Mouse (Mus musculus) lung, adult 2 months (tissue): ENCODE measurements at regions not wholly inside any gene's neighbourhood (a gene's known extent, or its start where the extent isn't known, plus 50 kb on each side); places are given as distances from the start of the nearest gene placed in this dataset.

Experiments used
- DNase-seq: peaks from one replicate; pipeline ENCODE4 v3.0.0; 2022
- H3K4me1 ChIP-seq: fragments of 200-500 bp; 2 replicates; pipeline ENCODE4 v1.6.1; 2011; ENCODE audit warnings: low read length; ENCODE audit not compliant: control insufficient read depth, insufficient read depth
- H3K4me3 ChIP-seq: fragments of 200-500 bp; replicated peaks from 2 replicates; pipeline ENCODE3; 2011; ENCODE audit warnings: low read depth, mild to moderate bottlenecking, control low read depth, low read length; ENCODE audit errors: extremely low read depth
- CTCF ChIP-seq: fragments of 200-500 bp; IDR thresholded peaks from 2 replicates; pipeline ENCODE4 v1.5.1; 2011; ENCODE audit warnings: mild to moderate bottlenecking, low read length, control low read depth; ENCODE audit not compliant: insufficient read depth
- POLR2A ChIP-seq: fragments of 200-500 bp; IDR thresholded peaks from 2 replicates; pipeline ENCODE4 v1.6.1; 2011; ENCODE audit warnings: low read depth, mild to moderate bottlenecking, control low read depth, low read length, borderline replicate concordance; ENCODE audit errors: extremely low read depth
- WGBS: fragments of 180-500 bp; shearing (Covaris S2); methylation state at CpG from one replicate; pipeline ENCODE4 v1.1.7; 2018; 5-methylcytosine and 5-hydroxymethylcytosine counted together

DNA sequence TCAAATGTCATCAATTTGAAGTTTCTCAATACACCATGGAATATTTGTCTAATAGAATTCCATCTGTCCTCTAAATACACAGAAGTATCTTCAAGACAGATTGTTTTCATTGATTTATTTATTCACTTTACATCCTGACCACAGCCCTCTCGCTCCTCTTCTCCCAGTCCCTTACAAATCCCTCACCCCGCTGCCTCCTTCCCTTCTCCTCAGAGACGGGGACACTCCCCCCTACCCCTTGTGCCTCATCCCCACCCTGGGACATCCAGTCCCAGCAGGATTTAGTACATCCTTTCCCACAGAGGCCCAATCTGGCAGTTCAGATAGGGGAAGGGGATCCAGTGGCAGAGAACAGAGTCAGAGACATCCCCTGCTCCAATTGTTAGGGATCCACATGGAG lies 129.6 kb upstream of the Sgk1 start:
- H3K4me3 ChIP-seq, result no peak overlapping the region
- no peaks in the 10 kb centered on the region for H3K4me1 ChIP-seq
- 60% methylated on average over 3 of the region's 3 CpGs for WGBS
- DNase-seq, result no peak
- no peak for TF ChIP-seq POLR2A
- no peak for TF ChIP-seq CTCF

DNA sequence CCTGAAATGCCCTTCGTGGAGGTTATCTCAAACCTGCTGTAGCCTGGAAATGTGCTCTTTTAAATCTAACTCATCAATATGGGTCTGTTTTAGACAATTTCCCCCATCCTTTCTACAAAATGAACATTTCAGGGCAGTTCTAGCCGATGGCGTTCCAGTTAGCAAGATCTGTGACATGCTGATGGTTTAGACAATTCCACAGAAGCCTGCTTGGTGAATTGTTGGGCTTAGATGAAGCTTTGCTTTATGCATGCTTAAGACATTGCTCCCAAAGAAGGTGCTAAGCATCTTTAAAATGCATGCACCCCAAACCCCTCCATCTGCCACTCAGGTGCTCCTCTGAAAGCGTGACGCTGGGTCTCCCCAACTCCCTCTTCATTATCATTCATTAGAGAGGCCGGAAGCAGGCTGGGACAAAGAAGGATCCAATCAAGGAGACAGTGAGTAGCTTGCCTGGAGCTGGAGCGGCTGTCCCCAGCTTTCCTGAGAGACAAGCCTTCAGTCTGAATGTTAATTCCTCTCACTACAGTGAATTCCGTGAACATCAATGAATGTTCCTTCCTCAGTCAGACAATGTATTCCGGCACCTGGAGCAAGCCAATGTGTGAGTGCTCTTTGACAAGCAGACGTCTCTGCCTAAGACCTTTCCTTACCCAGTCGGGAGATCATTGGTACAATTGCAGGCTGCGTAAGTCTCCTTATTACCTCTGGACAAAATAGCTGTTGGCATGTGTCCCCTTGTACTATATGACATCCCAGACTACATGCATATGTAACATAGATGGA lies 127.0 kb upstream of the Sgk1 start:
- Histone ChIP-seq H3K4me3 (no peak overlapping the region), H3K4me1 (no peaks in the 10 kb centered on the region)
- 82% methylated on average over 12 of the region's 12 CpGs for WGBS
- DNase-seq, result no peak
- no peak for TF ChIP-seq POLR2A
- no peak for TF ChIP-seq CTCF

DNA sequence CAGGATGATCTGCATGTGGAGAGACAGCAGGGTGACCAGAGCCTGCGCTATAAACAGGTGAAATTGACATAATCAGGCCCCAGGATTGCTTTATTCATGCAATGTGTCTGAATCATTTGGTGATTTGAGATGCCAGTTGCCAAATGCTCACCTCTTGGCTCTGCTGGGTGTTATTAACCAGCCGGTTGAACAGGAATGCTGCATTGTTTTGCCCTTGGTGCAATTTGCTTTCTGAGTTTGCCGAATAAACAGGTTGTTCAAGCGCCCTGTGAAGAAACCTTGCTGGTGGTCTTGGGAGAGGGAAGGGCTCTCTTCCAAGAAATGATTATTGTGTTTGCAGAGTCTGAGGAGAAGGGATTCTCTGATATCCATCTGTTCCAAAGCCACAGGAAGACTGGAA lies 126.3 kb upstream of the Sgk1 start:
- TF ChIP-seq CTCF (no peak), POLR2A (no peak)
- no peaks in the 10 kb centered on the region for H3K4me1 ChIP-seq
- DNase-seq, result no peak
- 77% methylated on average over 4 of the region's 4 CpGs for WGBS
- no peak overlapping the region for H3K4me3 ChIP-seq

DNA sequence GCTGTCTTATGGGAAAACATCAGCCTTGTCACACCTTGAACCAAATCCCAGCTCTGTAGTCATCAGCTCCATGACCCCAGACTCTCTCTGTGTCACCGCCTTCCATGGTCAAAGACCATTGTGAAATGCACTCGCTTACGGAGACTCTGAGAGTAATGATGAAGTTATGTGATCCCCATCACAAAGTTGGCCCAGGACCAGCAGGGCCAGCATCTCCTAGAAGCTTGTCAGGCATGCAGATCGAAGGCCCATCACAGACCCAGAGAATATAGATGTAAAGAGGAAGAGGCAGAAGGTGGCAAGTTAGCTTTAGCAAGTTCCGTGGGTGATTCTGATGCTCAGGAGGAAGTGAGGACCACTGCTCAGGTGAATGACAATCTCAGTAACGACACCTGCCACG lies 125.2 kb upstream of the Sgk1 start:
- TF ChIP-seq CTCF, result no peak
- no peak for TF ChIP-seq POLR2A
- DNase-seq, result no peak
- 89% methylated on average over 7 of the region's 7 CpGs for WGBS
- Histone ChIP-seq H3K4me3 (no peak overlapping the region), H3K4me1 (no peaks in the 10 kb centered on the region)

DNA sequence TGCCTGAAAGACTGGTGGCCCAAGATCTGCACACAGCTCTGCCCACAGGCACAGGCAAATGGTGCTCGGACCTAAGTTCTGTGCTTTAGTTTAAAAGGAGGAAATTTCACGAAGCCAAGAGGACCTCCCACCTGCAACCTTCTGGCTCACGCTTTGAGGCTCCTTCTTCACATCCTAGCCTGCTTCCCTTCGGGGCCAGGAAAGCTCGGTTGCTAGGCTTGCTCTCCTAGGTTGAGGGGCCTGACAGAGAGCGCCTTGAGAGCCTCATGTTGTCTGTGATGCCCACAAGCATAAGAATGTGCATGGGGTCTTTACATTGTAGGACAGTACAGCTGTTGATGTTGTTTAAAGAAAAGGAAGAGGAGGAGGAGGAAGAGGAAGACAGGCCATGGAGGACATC lies 123.9 kb upstream of the Sgk1 start:
- Histone ChIP-seq H3K4me3 (no peak overlapping the region), H3K4me1 (no peaks in the 10 kb centered on the region)
- no peak for DNase-seq
- WGBS, result 83% methylated on average over 6 of the region's 6 CpGs
- TF ChIP-seq CTCF (no peak), POLR2A (no peak)

DNA sequence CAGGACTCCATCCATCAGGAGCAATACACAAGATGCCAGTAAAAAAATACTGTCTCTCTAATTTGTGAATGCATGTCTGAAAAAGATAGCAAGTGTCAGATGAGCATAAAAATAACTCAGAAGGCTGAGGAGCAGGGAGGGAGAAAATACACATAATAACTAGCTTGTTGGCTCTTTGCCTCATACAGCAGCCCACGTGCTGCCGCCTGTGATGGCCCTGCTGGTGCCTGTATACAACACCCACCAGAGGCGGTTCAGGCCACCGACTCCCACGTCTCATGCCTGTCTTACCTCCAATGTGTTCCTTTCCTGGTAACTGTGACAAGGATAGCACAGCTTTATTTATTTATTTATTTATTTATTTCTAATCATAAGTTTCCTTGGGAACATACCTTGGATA lies 119.5 kb upstream of the Sgk1 start:
- no peak for DNase-seq
- Histone ChIP-seq H3K4me1 (no peaks in the 10 kb centered on the region), H3K4me3 (no peak overlapping the region)
- TF ChIP-seq POLR2A (no peak), CTCF (no peak)
- 87% methylated on average over 5 of the region's 5 CpGs for WGBS

DNA sequence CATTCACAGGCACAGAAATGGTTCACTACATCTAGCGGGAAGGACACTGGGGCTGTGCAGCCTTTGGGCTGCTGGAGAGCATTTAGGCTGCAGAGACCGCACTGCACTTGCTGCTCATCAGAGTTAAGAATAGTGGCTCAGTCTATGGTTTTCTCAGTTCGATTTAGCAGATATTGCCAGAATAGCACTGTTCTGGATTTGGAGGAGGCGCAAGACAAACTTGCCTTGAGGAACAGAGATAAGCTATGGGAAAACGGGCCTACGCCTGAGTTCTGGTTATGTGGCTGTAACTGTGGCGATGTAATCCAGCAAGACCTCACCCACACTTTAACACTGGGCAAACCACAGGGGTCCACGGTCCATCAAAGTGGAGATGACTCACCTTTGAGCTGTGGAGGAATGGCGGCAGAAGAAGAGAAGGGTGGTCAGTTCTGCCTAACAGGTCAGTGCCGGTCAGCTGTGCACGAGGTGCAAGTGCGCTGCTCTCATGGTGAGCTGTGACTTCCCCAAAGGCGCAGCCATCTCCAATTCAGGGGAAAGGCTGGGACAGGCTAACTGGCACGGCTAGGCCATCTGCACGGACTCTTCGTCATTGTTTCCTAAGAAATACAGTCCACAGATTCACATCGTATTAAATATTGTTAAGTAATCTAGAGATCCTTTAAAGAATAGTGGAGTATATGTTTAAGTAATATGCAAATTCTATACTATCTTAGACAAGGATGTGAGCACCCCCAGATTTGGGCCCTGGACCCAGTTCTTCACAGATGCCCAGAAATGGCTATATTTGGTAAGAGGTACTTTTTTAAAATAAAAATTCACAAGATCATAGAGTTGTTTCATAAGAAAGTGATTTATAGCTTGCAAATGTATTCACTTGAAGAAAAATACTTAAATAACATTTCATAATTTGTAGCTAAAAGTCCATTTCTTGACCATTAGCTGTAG lies 118.7 kb upstream of the Sgk1 start:
- H3K4me1 ChIP-seq, result no peaks in the 10 kb centered on the region
- 94% methylated on average over 17 of the region's 17 CpGs for WGBS
- no peak overlapping the region for H3K4me3 ChIP-seq
- TF ChIP-seq POLR2A, result no peak
- no peak for TF ChIP-seq CTCF
- DNase-seq, result no peak

DNA sequence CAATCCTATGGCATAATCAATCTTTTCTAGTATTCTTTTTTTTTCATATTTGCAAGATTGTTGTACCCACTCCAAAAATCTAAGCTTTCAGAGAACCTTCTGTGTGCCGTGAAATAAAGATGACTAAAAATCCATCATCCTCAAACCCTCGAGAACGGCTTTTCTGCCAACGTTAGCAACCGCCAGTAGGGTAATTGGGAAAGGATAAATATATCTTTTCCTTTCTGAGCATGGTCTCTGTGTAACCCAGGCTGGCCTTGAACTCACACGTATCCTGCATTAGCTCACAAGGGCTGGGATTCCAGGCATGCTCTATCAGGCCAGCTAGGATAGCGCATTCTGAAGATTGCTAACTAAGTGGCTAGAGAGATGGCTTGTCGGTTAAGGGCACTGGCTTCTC lies 117.9 kb upstream of the Sgk1 start:
- H3K4me1 ChIP-seq, result no peaks in the 10 kb centered on the region
- DNase-seq, result no peak
- TF ChIP-seq POLR2A, result no peak
- WGBS, result 88% methylated on average over 8 of the region's 8 CpGs
- H3K4me3 ChIP-seq, result no peak overlapping the region

DNA sequence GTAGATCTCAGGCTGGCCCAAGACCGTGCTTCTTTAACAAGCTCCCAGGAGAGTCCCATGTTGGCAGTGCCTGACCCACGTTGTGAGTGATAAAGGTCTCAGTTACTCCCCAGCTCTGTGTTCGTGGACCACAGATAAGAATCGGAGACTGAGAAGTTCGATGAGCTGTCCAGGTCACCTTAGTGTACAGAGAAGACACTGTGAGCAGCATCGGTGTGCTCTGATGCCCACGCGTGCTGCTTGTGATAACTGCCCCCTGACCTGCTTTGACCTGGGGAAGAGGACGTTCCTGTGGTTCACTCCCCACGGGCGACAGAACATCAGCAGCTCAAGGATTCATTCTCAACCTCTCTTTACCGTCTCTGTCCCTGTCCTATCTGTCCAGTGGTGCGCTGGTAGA lies 117.1 kb upstream of the Sgk1 start:
- WGBS, result 82% methylated on average over 13 of the region's 13 CpGs
- no peak for TF ChIP-seq CTCF
- TF ChIP-seq POLR2A, result no peak
- H3K4me3 ChIP-seq, result no peak overlapping the region
- no peak for DNase-seq
- H3K4me1 ChIP-seq, result no peaks in the 10 kb centered on the region
